Mouse (Mus musculus) right cerebral cortex, postnatal 4 days (tissue): ENCODE data around the gene Asxl1.

Experiments used
- DNase-seq: peaks from one replicate; pipeline ENCODE4 v3.0.0-alpha.2; 2022

Gene Asxl1

GRCm38 (mm10) chr2:153417841-153418240, 72.2 kb downstream of the Asxl1 start:
- no peak for DNase-seq

- DNase-seq, result no peak
These were observed 72.8 kb downstream of the Asxl1 start for GRCm38 (mm10) chr2:153418381-153418780.

GRCm38 (mm10) chr2:153421233-153421632, 75.6 kb downstream of the Asxl1 start:
- no peak for DNase-seq

- peak; percentile 32 for DNase-seq
These were observed 76.4 kb downstream of the Asxl1 start for GRCm38 (mm10) chr2:153422051-153422450.

GRCm38 (mm10) chr2:153423113-153423512, 77.5 kb downstream of the Asxl1 start:
- no peak for DNase-seq

- DNase-seq, result no peak
These were observed 78.9 kb downstream of the Asxl1 start for GRCm38 (mm10) chr2:153424557-153424956.

- no peak for DNase-seq
These were observed 79.7 kb downstream of the Asxl1 start for GRCm38 (mm10) chr2:153425124-153425844.

GRCm38 (mm10) chr2:153425998-153426670, 80.5 kb downstream of the Asxl1 start:
- DNase-seq, result no peak

- DNase-seq, result no peak
These were observed 81.3 kb downstream of the Asxl1 start for GRCm38 (mm10) chr2:153426931-153427330.

GRCm38 (mm10) chr2:153428485-153428884, 82.9 kb downstream of the Asxl1 start:
- no peak for DNase-seq

GRCm38 (mm10) chr2:153430571-153430970, 84.9 kb downstream of the Asxl1 start:
- no peak for DNase-seq

- DNase-seq, result no peak
These were observed 86.9 kb downstream of the Asxl1 start for GRCm38 (mm10) chr2:153432492-153432891.

GRCm38 (mm10) chr2:153433859-153434258, 88.2 kb downstream of the Asxl1 start:
- no peak for DNase-seq

- no peak for DNase-seq
These were observed 89.5 kb downstream of the Asxl1 start for GRCm38 (mm10) chr2:153434880-153435831.

GRCm38 (mm10) chr2:153436641-153437305, 91.1 kb downstream of the Asxl1 start:
- DNase-seq, result no peak

- DNase-seq, result no peak
These were observed 91.7 kb downstream of the Asxl1 start for GRCm38 (mm10) chr2:153437306-153437659.

- DNase-seq, result no peak
These were observed 95.1 kb downstream of the Asxl1 start for GRCm38 (mm10) chr2:153440755-153441154.

- DNase-seq, result no peak
These were observed 95.6 kb downstream of the Asxl1 start for GRCm38 (mm10) chr2:153441228-153441627.

GRCm38 (mm10) chr2:153442720-153443119, 97.1 kb downstream of the Asxl1 start:
- no peak for DNase-seq

GRCm38 (mm10) chr2:153443434-153444240, 98.0 kb downstream of the Asxl1 start:
- DNase-seq, result peak; percentile 49

- peak; percentile 77 for DNase-seq
These were observed 98.9 kb downstream of the Asxl1 start for GRCm38 (mm10) chr2:153444254-153445136.
